Mouse (Mus musculus): ENCODE measurements at regions not wholly inside any gene's neighbourhood (a gene's known extent, or its start where the extent isn't known, plus 50 kb on each side); places are given as distances from the start of the nearest gene placed in this dataset.
A peak's percentile ranks its signal among the peaks of the same experiment; 100 is the strongest.

DNA sequence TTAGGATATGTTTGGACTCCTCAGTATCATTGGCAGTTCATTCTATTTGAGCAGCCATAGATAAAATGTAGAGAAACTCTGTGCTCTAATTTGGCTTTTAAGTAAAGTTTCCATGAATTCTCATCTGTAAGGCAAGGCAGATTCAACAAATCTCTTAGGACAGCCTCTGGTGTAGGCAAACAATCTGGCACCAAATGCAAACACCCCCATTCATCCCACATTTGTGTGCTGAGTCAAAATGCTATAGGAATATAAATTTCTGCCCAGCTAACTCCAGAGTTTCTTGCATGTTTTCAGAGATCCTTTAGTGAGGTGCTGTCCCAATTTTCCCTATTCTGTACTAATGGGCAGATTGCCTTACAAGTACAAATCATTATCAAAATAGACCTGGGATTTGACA is 695.7 kb upstream of the Kif18a start:
- DNase-seq (ENCODE audit: low spot score): no peak

DNA sequence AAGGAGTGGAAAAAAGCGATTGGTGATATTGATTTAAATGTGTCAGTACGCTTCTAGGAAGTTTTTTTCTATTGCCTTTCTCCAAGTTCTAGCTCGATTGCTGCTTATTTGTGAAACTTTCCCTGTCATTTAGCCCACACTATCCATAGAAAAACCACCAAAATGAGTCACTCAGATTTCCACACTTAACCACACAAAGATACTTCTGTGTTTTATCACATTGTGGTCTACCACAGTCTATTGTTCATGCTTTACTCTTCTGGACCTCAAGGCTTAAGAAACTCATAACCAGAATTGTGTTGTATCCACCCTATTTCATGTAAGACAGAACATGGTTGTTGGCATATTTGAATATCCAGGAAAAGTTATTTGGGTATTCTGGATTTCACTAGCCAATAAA is 687.0 kb upstream of the Kif18a start:
- DNase-seq (ENCODE audit: low spot score): no peak

DNA sequence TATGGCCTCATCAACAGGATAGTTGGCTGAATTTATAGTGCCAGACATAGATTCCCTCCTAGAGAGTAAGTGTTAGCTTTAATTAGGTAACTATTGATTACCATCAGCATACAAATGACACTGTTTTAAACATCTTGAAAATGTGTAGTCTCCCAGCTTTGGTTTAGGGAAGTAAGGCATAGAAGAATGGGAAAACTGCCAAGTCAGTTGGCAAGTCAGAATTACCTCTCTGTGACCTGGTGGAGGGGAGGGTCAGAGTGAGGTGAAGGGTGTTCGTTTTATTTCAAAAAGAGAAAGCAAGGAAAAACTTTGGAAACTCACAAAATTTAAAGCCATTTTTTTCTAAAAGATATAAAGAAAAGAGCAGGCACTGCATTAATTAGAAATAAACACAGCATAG is 680.2 kb upstream of the Kif18a start:
- DNase-seq (ENCODE audit: low spot score): no peak

DNA sequence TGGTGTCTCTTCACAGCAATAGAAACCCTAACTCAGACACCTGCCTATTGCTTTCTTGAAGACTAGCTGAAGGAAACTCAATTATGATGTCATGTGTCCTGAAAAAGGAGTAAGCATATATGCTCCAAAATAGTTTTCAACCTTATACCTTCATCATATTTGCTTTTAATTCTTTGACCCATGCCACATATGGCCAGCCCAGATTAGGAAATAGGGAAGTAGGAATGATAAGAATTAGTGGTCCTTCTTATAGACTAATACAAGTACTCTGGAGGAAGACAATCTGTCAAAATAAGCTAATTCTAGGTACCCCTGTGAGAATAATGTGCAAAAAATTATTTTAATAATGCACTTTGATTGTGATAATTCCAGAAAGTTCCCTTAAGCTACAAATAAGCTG is 661.0 kb upstream of the Kif18a start:
- no peak for DNase-seq (ENCODE audit: low spot score)

DNA sequence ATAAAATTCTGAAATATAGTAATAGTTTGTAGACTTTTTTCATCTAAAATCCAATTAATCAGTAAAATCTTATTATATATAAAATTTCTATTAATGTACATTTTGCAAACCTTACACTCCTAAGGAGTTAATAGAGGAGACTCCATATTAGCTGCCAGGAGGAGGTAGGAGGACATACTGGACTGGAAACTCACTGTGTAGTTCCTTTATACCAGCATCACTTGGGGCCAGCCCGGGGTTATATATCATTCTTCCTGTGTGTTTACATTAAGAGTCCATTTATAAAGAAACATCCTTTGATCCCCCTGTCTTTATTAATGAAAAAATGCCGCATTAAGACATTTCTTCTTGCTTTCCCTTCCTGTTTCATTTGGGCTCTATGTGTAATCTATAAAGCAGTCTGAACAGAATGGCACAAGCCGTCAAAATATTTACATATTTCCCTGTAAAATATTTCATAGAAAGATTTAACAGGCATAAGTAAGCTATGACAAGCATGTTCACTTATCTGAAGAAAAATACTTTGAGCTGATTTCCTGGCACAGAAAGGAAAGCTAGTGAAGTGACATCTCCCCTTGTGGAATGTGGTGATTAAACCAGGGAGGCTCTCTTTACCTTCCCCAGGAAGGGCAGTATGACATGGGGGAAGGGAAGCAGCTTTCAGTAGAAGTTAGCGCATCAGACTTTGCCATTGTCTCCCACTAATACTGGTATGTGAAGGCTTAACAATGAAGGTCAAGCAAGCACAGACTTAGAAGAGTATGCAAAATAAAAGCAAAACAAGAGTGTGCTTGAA is 658.0 kb upstream of the Kif18a start:
- no peak for DNase-seq (ENCODE audit: low spot score)

DNA sequence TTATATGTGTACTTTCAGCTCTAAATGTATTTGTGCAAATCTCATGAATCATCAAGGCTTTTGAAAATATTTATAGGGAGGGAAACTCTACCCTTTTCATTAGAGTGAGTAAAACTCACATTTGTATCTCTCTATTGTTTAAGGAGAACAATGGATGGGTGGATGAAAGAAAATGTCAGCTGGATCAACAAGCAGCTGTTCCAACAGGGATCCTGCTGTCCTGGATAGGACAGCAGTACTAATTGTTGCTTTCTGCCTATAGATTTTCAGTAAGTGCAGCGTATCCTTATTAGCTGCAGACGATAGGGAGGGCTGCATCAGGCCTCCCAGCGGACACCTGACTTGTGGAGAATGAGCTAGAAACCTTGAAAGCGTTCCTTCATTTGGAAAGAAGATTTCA is 644.9 kb upstream of the Kif18a start:
- no peak for DNase-seq (ENCODE audit: low spot score)

DNA sequence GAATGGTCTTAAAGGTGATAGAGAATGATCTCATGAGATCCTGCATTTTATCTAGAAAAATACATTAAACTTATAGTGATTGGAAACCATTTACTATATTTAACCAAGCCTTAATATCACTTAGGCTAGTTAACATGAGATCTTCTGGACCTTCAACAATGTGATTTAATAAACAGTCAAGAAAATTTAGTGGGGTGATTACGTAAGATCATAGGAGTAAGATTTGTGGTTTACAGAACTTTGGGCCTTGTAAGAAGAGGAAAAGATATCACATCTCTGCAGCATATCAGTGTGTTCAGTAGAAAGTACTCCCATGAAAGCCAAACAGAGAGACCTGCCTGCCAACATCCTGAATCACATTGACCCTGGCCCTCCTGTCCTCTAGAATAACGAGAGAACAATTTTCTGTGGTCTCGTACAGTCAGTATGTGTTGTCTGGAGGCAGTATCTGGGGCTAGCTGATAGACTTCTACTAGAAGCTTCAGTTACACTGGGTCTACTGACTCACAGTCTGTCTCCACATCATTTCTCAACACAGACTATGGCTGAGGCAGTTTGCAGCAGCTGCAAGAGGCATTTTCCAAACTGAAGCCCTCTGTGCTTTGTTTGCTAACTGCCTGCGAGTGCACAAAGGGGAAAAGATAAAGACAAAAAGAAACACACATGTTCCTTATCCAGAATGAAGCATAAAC is 619.7 kb upstream of the Kif18a start:
- DNase-seq (ENCODE audit: low spot score): no peak

DNA sequence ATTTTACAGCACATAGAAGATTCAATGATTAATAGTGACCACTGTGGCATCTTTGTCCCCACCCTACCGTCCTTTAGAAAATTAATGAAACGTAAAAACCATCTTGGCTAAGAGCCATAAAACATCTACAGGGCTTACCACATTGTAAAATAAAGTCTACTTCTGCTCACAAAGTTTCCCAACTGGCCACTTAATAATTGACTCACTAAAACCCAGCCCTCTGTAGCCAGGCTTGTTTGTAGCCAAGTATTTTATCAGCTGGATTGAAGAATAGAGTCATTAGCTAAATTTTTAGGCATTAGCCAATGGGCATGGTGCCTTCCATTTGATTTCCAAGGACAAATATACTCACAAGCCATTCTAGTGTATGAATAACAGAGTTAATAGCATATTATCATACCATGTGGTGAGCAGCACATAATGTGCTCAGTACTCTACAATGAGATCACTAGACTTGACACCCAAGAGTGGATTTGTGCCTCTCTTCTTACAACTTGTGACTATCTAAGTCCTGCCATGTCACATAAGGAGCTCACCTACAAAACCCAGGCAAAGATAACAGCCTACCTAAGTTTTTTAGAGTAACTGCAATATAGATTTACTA is 602.7 kb upstream of the Kif18a start:
- no peak for DNase-seq (ENCODE audit: low spot score)

DNA sequence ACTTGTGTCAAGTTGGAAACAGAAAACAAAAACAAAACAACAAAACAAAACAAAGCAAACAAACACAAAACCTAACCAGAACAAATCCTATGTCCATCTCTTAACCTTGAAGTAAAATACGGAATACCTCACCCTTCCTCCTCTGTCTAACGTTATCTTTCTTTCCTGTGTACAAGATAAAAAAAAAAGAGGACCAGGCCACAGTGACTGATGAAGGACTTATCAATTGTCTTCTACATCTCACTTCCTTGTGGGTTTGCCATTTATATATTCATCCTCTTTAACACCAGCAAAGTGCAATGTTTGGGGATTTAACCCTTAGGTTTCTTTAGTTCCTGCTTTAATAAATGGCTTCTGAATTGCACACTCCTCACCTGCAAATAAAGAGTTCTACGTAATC is 599.0 kb upstream of the Kif18a start:
- no peak for DNase-seq (ENCODE audit: low spot score)

DNA sequence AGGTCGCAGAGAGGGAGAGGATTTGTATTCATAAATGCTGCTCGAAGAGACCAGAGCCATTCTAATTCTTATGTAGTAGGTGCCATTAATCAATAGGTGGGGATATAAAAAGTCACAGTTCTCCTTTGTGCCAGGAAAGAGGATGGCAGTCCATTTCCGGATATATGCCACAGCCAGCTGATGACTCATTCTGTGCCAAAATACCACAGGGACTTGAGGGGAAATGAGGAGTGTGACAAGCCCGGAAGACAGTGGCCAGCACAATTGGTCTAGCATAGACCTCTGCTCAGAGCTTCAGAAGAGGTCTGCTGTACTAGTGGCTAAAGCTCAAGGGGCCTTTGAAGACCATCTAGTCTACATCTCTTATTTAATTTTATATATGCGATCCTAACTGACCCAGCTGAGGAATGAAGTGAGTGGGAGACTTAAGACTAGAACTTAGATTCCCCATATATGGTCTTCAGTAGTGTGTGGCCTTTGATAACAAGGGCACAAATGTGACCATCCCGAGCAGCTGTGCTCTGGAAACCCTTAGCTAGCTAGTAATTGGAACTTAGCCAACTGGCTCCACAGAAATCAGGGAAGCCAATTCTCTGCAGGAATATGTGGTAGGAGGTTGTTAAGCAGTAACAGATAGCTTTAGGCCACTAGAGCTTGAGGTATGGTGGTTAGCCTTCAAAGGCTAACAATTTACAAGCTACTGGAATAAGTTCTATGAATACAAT is 594.4 kb upstream of the Kif18a start:
- no peak for DNase-seq (ENCODE audit: low spot score)

DNA sequence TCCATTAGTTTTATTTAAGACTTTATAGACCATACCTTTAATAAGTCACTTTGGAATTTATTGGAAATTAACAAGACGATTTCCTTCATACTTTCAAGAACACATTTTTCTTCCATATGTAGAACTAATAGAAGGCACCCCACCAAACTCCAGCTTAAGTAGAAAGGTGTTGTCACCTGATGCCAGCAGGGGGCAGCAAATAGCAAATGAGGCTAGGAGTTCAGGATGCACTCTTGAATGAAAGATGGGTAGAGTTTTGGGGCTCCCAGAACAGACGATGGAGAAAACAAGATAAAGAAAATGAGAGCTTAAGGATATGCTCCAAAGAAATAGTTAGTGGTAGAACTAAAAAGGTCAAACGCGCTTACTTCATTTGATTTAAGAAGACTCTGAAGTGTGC is 590.4 kb upstream of the Kif18a start:
- DNase-seq (ENCODE audit: low spot score): peak; percentile 60

DNA sequence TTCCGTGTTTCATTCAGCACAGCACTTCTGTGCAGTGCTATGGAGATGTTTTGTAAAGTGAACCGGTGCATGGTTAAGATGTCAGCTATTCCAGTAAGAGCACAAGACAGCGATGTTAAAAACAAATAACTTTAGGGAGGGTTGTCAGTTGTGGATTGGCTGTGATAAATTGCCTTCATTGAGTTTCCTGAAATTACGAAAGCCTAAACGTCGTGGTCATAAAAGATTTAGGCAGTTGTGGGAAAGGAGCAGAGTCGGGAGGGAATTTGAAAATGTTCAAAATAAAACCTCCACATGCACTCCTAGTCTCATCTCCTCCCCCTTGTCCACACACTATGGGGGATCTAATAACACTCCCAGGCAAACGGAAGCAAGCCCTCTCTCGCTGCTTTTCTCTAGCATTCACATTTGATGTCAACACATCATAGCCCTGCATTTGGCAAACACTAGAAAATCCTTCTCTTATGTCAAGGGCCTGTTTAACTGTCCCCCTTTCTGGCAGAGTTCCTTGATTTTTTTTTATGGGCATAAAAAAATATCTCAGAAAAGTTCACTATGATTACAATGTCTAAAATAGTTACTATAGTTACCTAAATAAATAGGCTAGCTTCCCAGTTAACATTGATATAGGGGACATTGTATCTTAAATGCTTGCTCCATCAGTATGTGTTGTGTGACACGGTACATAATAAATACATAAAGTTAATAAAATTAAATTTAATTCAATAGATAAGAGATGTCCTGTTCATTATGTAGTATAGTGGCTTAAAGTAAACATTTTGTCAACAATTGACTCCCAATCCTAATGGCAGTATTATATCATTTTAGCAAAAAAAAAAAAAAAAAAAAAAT is 589.2 kb upstream of the Kif18a start:
- DNase-seq (ENCODE audit: low spot score): no peak

DNA sequence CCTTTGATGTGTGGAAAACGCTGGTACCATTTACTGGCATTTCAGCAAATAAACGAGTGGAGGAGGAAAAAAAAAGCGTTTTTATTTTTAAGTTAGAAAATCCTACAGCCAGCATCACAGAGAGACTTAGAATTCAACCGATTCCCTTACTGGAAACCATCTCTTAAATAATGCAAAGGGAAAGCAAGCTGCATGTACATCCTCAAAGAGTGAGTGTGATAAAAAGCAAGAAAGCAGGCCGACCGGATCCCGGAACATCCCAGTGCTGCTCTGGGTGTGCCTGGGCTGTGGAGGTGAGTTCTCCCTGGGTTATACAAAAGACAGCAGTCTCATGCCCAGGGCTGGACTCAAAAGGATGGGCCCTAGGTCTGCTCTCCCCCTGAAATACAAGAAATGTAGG is 579.2 kb upstream of the Kif18a start:
- DNase-seq (ENCODE audit: low spot score): no peak

DNA sequence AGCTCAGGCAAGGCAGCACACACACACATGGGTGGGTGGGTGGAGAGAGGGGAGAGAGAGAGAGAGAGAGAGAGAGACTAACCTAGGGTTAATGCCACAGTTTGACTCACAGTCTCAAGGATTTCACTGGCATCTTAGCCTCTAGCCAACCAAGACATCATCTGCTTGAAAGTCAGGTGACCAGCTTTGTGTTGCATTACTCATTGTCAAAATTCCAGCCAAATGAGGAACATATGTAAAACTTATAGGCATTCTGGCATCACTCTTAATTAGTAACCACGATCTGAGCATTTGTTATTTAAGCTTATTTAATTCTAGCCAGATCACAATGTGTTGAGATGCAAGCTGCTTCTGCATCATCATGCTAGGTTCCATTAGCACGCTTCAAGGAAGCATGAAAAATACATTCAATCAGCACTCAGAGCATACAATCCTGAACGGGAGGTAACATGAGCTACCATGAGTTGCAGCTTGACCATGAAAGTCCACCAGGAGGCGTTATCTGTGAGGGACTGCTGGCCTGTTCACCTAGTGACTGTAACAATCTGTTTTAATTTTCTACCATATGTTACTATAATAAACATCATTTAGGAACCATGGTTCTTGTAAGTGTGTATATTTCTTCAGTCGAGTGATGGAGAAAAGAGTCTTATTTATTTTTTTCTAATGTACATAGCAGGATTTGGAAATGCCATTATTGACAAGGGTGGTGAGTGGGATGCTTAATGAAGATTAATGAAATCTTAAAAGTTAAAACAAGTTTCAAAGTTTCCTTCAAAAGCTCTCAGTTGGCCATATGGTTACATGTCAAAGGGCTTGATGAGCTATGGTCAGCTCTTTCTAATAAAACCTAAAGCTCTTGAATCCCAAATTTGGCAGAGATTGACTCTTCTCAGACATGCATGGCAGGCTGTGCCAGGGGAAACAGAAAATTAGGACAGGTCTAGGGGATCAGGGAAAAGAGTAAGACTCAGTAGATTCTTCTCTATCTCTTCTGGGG is 572.4 kb upstream of the Kif18a start:
- DNase-seq (ENCODE audit: low spot score): no peak

DNA sequence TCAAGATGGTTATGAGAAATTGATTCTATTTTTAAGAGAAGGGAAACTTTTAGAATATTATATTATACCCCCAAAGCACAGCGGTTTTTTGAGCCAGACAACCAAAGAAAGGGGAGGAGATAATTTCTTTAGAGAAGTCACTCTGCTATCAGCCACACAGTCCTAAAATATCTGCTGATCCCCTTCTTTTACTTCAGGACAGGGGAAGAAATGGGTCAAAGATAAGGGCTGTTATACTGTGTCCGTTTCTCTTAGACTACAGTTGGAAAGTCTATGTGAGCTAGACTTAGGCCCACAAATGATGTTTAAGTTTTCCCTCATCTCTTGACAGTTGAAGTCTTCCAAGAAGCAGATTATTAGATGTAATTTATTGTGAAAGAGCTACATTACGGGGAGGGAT is 538.5 kb upstream of the Kif18a start:
- DNase-seq (ENCODE audit: low spot score): no peak

DNA sequence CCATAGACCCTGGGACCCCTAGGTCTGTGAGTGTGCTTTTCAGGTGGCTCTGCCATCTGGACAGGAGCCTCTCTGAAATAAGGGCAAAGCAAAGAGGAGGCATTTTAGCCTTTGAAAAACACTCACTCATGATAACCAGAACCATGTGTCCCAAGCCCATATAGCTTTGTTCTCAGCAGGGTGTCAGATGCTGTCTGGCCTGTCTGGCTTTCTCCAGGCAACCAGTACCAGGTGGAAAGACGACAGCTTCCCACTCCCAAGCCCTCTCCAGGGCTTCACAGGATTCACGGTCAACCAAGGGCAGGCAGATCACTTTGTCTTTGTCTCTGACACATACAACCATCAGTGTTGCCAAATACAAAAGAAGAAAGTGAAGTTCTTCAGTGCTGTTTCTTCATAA is 537.0 kb upstream of the Kif18a start:
- DNase-seq (ENCODE audit: low spot score): no peak

DNA sequence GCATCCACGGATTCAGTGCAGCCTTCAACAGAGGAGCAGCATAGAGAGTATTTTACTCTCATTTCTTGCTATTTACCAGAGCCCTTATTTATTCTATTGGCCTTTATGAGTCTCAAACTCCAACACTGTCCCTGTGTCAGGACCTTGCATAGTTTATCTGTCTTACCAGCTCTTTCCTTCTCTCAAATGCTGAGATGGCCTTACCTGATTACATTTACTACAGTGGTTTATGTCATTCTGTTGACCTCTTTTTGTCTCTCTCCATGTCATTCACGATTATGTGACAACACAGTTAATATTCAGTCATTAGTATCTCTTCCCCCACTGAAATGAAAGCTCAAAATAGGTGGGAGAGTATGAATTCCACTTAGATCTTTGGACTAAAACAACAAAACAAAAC is 535.7 kb upstream of the Kif18a start:
- DNase-seq (ENCODE audit: low spot score): no peak

DNA sequence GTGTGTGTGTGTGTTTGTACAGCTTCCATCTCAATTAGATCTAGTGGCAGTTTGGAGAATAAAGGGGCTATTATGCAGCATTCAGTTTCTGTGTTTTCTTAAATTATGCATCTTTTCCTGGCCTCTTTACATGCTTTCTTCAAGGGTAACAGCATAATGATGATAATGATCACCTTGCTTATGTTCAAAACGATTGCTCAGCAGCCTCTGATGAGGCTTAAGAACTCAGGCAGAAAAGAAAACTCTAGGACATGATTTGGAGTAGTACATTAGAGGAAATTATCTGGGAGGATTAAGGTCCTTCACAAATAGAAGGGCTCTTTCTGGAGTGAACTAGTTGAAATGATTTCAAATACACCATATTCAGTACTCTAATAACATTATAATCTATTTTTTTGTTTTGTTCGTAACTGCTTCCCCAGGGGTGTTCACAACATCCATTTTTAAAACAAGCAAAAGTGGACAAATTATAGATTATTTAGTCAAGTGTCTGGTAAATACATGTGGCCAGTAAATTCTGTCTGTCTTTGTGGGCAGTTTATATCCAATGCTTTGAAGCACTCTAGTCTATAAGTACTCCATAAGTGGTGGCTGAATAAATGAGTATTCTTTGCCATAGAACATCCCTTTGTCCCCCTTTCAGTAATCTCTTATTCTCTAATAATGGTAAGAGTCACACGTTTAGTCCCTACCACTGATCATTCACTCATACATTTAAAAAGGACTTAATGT is 526.9 kb upstream of the Kif18a start:
- no peak for DNase-seq (ENCODE audit: low spot score)

DNA sequence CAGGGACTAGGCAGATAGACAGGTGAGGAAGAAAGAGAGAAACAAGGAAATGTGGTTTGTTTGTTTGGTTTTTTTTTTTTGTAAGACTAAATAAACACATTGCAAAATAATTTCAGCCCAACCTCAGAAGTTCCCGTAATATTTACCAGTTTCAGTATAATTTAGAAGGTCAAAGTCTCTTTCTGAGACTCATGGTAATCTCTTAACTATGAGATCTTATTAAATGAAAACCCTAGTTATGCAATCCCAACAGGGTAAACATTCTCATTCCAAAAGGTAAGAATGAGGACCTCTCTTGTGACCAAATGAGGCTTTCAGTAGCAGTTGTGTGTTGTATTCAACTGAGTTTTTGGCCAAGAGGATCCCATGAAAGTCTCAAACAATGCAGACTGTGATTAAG is 524.7 kb upstream of the Kif18a start:
- DNase-seq (ENCODE audit: low spot score): no peak

DNA sequence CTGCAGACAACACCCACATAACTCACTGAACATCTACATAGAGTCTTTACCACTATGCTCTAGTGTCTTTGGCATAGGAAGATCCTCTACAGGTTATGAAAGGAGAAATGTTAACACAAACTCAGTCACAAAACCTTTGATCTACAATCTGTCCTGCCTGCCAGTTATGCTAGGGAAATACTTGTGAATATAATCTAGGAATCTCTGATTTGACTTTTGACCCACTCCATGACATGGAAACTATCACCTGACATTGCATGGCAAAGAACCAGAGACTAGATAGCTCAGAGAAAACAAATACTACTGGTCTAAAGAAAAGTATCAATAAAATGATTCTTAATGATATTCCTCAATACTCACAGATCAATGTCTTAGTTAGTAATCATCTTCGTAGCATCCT is 524.3 kb upstream of the Kif18a start:
- DNase-seq (ENCODE audit: low spot score): no peak
